8 mouse cellular contexts compared by ENCODE assay signal in the genomic region with DNA sequence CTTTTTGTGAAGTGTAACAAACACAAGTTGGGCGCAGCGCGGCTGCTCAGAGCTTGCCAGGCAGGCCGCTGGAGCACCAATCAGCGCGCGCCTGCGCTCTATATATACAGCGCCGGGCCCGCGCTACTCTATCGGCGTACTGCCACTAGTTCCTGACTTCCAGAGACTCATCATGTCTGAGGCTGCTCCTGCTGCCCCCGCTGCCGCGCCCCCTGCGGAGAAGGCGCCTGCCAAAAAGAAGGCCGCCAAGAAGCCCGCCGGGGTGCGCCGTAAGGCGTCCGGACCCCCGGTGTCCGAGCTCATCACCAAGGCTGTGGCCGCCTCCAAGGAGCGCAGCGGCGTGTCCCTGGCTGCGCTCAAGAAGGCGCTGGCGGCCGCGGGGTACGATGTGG. TPM values are rescaled to one million over a fixed set of nuclear protein-coding genes. Genes with fewer than 3 reads are reported as not detected.
DNase-seq lines count a peak whose midpoint lies in the region; ATAC-seq and TF ChIP-seq lines count a peak whose summit lies in the region.

Gene Hist1h1c, plus strand, starts transcription at position 132 of the 392 bp plus-strand sequence.

- ATAC-seq in forebrain, embryonic 15.5 days (replicated peaks): peak; percentile 96
- ATAC-seq in neural tube, embryonic 14.5 days (ENCODE audit: low read depth): peak; percentile 96

- intact Hi-C loops in heart, postnatal 14 days (cut with DNase I): loop anchor here (2.0 to 10.0 kb wide), 3 partner anchors 54 to 156 kb away; partner anchors contain the start of genes Hist1h1e, Hist1h2ac, Hist1h2bc and Hist1h4d

- no peaks in the 10 kb centered on the region for H3K27me3 ChIP-seq in forebrain, embryonic 15.5 days
- H3K27me3 ChIP-seq in neural tube, embryonic 14.5 days (ENCODE audit: control insufficient read depth, insufficient read depth, low read length): no peaks in the 10 kb centered on the region
- no peaks in the 10 kb centered on the region for H3K27me3 ChIP-seq in testis, adult 2 months (ENCODE audit: control insufficient read depth, insufficient read depth, low read length)

- TF ChIP-seq CTCF in testis, adult 2 months (IDR thresholded peaks at IDR 0.05; ENCODE audit: control insufficient read depth, insufficient read depth, insufficient replicate concordance, low read depth, low read length): no peak

- TF ChIP-seq POLR2A in testis, adult 2 months (IDR thresholded peaks at IDR 0.05; ENCODE audit: control insufficient read depth, low read depth, low read length): peak; percentile 96

- H3K9ac ChIP-seq in forebrain, embryonic 15.5 days (replicated peaks): peak within 1 kb of the TSS; percentile 77
- H3K9ac ChIP-seq in neural tube, embryonic 14.5 days (replicated peaks; ENCODE audit: low read depth, low read length): peak within 1 kb of the TSS; percentile 57

- peak within 1 kb of the TSS; percentile 100 for H3K4me2 ChIP-seq in forebrain, embryonic 15.5 days (replicated peaks)
- peak within 1 kb of the TSS; percentile 97 for H3K4me2 ChIP-seq in neural tube, embryonic 14.5 days (ENCODE audit: low read depth, low read length)

- H3K4me3 ChIP-seq in forebrain, embryonic 15.5 days: peak within 1 kb of the TSS; percentile 54
- peak within 1 kb of the TSS; percentile 50 for H3K4me3 ChIP-seq in neural tube, embryonic 14.5 days (ENCODE audit: low read depth, low read length)
- H3K4me3 ChIP-seq in testis, adult 2 months (ENCODE audit: control insufficient read depth, low read depth, low read length): peak within 1 kb of the TSS; percentile 62

- H3K4me1 ChIP-seq in forebrain, embryonic 15.5 days: peaks cover 21% of the 10 kb centered on the region
- peaks cover 8% of the 10 kb centered on the region; the same call in 1 of the 2 replicates for H3K4me1 ChIP-seq in neural tube, embryonic 14.5 days (ENCODE audit: control insufficient read depth, insufficient read depth, low read length)
- peaks cover 7% of the 10 kb centered on the region for H3K4me1 ChIP-seq in testis, adult 2 months (ENCODE audit: control insufficient read depth, insufficient read depth, low read length)

- H3K9me3 ChIP-seq in forebrain, embryonic 15.5 days: no peaks in the 10 kb centered on the region
- H3K9me3 ChIP-seq in neural tube, embryonic 14.5 days (ENCODE audit: control insufficient read depth, low read length): no peaks in the 10 kb centered on the region

- H3K27ac ChIP-seq in forebrain, embryonic 15.5 days (replicated peaks): peak within 1 kb of the TSS; percentile 96
- peak within 1 kb of the TSS; percentile 70 for H3K27ac ChIP-seq in neural tube, embryonic 14.5 days (ENCODE audit: low read depth, low read length)
- peak within 1 kb of the TSS; percentile 90 for H3K27ac ChIP-seq in testis, adult 2 months (ENCODE audit: control insufficient read depth, insufficient read depth, low read depth, low read length)

- no peaks in the 10 kb centered on the region for H3K36me3 ChIP-seq in forebrain, embryonic 15.5 days
- H3K36me3 ChIP-seq in neural tube, embryonic 14.5 days (ENCODE audit: control insufficient read depth, insufficient read depth, low read length): no peaks in the 10 kb centered on the region
- no peaks in the 10 kb centered on the region for H3K36me3 ChIP-seq in testis, adult 2 months (ENCODE audit: control insufficient read depth, insufficient read depth, low read length)

- DNase-seq in ES-CJ7 (ENCODE audit: low read depth, low spot score): peak; percentile 93
- peak; percentile 85 for DNase-seq in cerebellum, adult 11-12 months
- DNase-seq in heart, postnatal 14 days: peak; percentile 91 to 95
- DNase-seq in layer of hippocampus, adult 11-12 months (ENCODE audit: low spot score): peak; percentile 89
- DNase-seq in lung, adult 18-20 months: peak; percentile 88 to 90

- under 1% methylated on average over 38 of the region's 38 CpGs for WGBS in forebrain, embryonic 15.5 days
- WGBS in neural tube, embryonic 14.5 days: under 1% methylated on average over 33 of the region's 38 CpGs

RNA-seq across cellular contexts. Expression of gene Hist1h1c, which starts in this region (rescaled TPM):
- polyA plus RNA-seq in forebrain, embryonic 15.5 days (2015; fragmentation: Nextera tagmentation; extraction: Ambion mirVana): 22.8 and 24.6 TPM in 2 replicates
- total RNA-seq in heart, postnatal 14 days (2021): 100 to 1,000 TPM; 200 to 202 TPM
- polyA plus RNA-seq in neural tube, embryonic 14.5 days (2014; fragmentation: Nextera tagmentation; extraction: Ambion mirVana): 5.3 and 8.4 TPM in 2 replicates
- polyA plus RNA-seq in testis, adult 2 months (2012; rRNA removed): 5.4 and 6.9 TPM in 2 replicates

Comparison
In these comparisons a context has a peak if more than half of its experiments do, and no peak if none do; other contexts are left out.
1. Peak in every context shown above with its lines: DNase-seq, ATAC-seq, H3K4me3 ChIP-seq and H3K27ac ChIP-seq.